Mouse (Mus musculus) cerebellum, adult 2 months (tissue): ENCODE results near the gene Vps4b.

Source experiments
- CTCF ChIP-seq: fragments of 200-500 bp; IDR thresholded peaks from 2 replicates; pipeline ENCODE4 v1.5.1; 2011; ENCODE audit warnings: low read depth, mild to moderate bottlenecking, control low read depth, low read length, moderate library complexity, borderline replicate concordance; ENCODE audit not compliant: insufficient read depth
- POLR2A ChIP-seq: fragments of 200-500 bp; IDR thresholded peaks from 2 replicates; pipeline ENCODE4 v1.6.1; 2011; ENCODE audit warnings: low read length, control low read depth, borderline replicate concordance; ENCODE audit not compliant: insufficient read depth

- TF ChIP-seq POLR2A (no peak), CTCF (no peak)
Measured at GRCm38 (mm10) chr1:106799931-106800330, 3.4 kb upstream of the Vps4b start.
